Mouse (Mus musculus) CD4-positive, CD25-positive, alpha-beta regulatory T cell, adult 2 months (primary cell): Measurements from ENCODE around the gene Ncstn.

Experiments
- DNase-seq: peaks from one replicate; pipeline ENCODE4 v3.0.0-alpha.2; 2012; ENCODE audit warnings: low read depth, low spot score

The Ncstn gene

DNA sequence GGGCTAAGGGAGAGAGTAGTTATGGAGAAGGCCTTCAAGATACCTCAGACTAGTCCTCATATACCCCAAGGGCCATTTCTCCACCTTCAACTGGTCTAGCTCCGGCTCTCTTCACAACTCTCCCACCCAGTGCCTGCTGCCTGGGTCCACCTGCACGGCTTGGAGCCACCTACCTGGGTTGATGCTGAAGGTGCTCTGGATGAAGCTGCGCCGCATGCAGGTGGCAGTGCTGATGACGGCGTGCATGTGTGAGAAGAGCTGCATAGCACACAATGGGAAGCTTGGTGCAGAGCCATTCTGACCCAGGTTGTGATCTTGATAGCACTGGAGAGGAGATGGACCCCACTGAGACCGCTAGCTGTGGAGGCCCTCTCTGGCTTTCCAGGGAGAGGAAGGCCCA is 10.0 kb downstream of the Ncstn start:
- DNase-seq: no peak

- DNase-seq: no peak
Observed at GRCm38 (mm10) chr1:172071556-172071955, 11.0 kb downstream of the Ncstn start.

- no peak for DNase-seq
Observed at GRCm38 (mm10) chr1:172070227-172070626, 12.4 kb downstream of the Ncstn start.

GRCm38 (mm10) chr1:172064613-172065141 is 17.9 kb downstream of the Ncstn start:
- DNase-seq: no peak

- DNase-seq: no peak
Observed at GRCm38 (mm10) chr1:172063291-172064023, 19.1 kb downstream of the Ncstn start.

GRCm38 (mm10) chr1:172062101-172062500 is 20.5 kb downstream of the Ncstn start:
- no peak for DNase-seq

DNA sequence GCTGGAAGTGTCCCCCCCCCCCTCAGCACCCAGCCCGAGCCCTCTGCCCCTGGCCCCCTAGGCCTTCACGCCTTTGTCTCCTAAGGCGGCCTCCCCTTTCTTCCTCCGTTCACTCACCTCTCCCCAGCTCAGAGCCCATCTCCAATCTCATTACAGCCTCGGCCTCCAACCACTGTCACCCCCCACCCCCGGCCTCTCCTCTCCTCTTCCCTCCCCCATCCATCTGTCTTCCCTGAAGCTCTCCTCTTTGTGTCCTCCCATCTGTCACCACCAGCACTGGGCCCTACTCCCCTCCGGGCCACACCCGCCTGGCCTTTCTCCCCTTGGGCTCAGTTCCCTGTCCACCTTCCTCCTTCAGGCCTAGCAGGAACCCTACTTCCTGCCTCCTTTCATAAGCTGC is 21.4 kb downstream of the Ncstn start:
- DNase-seq: no peak

DNA sequence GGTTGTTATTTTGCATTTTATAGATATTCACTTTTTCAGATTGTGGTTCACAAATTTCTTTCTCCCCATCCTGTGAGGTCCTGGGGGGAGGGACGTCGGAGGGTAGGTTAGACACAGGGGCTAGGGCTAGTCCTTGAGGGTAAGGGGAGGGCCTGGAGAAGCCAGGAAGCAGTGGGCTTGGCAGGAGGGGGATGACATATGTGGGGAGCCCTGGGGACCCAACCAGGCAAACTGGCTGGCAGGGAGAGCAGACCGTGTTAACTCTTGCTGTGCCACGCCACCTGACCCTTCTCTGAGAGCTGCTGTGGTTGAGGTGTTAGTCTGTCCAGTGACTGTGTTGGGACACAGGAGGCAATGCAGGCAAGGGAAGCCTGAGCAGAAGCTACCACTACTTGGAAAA is 21.9 kb downstream of the Ncstn start:
- DNase-seq: no peak

- DNase-seq: no peak
Observed at GRCm38 (mm10) chr1:172058874-172059273, 23.7 kb downstream of the Ncstn start.

GRCm38 (mm10) chr1:172058321-172058720 is 24.3 kb downstream of the Ncstn start:
- DNase-seq: no peak

- DNase-seq: no peak
Observed at GRCm38 (mm10) chr1:172057491-172057921, 25.1 kb downstream of the Ncstn start, which contains the start of gene Nhlh1. Nhlh1 (minus strand) TSS chr1:172057573.

- DNase-seq: no peak
Observed at GRCm38 (mm10) chr1:172056251-172056650, 26.3 kb downstream of the Ncstn start.

DNA sequence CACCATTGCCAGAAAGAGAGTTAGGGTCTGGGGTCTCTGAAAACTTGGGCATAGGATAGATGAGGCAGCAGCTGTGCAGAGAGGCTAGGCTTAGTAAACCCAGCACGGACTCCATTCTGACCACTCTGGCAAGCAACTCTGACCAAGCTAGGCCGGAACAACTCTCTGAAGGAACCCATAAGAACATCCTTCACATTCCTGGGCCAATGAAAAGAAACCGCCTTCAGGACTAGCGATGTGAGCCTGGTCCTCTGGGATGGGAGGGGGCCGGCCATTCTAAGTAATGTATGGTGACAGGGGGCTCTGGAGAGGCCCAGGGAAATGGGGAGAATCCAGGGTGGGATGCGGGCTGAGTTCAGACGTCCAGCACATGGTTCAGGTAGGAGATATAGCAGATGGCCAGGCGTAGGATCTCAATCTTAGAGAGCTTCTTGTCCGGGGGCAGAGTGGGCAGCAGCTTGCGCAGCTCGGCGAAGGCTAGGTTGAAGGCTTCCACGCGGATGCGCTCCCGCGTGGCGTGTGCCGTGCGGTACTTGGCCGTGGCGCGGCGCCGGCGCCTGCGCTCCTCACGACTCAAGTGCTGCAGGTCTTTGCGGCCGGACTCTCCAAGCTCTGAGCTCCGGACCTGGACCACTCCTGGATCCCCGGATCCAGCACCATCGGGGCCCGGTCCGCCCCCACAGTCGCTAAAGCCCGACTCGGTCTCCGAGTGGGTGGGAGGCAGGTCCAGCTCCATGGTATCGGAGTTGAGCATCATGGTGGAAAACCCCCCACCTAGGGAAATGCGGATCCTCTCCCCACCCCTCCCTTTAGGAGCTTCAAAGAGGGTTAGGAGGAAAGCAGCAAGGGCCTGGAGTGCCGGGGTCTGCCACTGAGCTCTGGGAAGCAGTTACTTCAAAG is 28.8 kb downstream of the Ncstn start:
- DNase-seq: peak; percentile 6

GRCm38 (mm10) chr1:172052766-172053279 is 29.8 kb downstream of the Ncstn start:
- DNase-seq: no peak

GRCm38 (mm10) chr1:172049131-172049782 is 33.3 kb downstream of the Ncstn start:
- DNase-seq: no peak

DNA sequence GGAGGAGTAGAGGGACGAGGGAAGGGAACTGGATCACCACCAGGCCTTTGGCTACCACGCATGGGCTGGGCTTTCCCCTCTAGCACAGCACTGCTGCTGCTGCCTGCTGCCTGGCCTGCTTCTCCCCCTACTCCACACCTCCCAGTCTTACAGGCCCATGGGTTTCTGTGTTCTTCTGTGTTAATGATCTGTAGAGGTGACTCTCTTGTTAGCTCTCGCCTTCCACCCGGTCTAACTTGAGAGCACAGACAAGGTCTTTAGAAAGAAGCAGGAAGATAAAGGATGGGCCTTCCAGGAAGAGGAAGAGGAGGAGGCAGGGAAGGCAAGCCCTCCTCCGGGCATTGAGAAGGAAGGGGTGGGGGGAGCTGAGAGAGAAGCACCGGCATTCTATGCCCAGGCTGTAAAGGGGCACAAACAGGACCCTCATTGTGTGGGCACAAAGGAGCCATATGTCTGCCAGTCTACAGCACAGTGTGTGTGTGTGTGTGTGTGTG is 34.3 kb downstream of the Ncstn start:
- no peak for DNase-seq

DNA sequence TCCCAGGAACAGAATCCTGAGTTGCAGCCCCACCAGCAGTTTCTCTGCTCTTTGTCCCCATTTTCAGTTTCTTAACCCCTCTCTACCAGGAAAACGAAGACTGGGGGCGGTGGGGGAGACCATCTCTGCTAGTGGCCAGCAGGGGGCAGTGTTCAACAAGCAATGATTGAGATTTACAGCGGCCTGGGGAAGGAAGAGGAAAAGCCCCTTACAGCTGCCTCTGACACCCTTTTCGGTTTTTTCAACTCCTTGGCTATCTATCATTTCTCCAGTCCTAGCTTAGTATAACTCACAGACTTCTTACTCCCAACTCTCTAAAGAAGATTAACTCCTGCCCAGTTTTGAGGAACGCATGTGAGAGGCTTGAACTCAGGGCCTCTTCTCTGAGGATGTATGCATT is 35.7 kb downstream of the Ncstn start:
- peak; percentile 84 for DNase-seq

DNA sequence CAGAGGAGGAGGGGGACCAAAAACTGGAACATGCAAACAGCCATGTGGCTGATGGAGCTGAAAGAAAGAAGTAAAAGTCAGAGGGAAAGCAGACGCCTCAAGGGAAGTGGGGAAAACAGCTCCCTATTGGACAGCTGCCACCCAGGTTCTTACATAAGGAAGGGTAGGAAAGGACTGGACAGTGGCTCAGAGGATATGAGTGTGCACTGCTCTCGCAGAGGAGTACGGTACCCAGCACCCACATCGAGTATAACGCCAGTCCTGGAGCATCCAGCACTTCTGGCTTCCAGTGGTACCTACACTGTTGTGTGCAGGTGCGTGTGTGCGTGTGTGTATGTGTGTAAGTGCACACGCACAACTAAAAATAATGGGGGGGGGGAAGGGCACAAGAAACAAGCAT is 36.2 kb downstream of the Ncstn start:
- DNase-seq: no peak

GRCm38 (mm10) chr1:172029914-172030313 is 52.7 kb downstream of the Ncstn start:
- DNase-seq: no peak

- no peak for DNase-seq
Observed at GRCm38 (mm10) chr1:172028394-172029275, 54.0 kb downstream of the Ncstn start, which contains the start of gene Vangl2. Vangl2 (minus strand) TSS chr1:172028444.

DNA sequence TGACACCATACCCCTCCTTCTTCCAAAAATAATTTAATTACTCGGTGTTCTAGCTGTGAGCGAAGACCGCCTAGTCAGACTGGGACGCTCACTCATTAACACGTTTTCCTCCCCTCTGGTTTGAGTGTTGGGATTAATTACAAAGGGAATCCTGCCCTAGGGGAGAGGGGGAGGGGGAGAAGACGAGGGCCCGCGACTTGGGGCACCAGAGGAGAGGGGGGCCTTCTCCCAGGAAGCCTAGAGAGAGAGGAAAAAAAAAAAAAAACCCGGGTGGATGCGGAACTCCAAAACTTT is 54.8 kb downstream of the Ncstn start:
- no peak for DNase-seq
